Mouse (Mus musculus) cortical plate, adult 2 months (tissue): Measurements from ENCODE around the gene Cab39l.
"Not testable (repeated sequence)": the region's sequence is repeated elsewhere in the genome, so short reads cannot be mapped to it uniquely, and the experiment has no call there.

Experiments
- CTCF ChIP-seq: fragments of 200-500 bp; IDR thresholded peaks from 2 replicates; pipeline ENCODE4 v1.5.1; 2011; ENCODE audit warnings: mild to moderate bottlenecking, control low read depth, low read length; ENCODE audit not compliant: insufficient read depth; ENCODE audit errors: extremely low read depth
- POLR2A ChIP-seq: fragments of 200-500 bp; IDR thresholded peaks from 2 replicates; pipeline ENCODE4 v1.6.1; 2011; ENCODE audit warnings: mild to moderate bottlenecking, low read length, control low read depth; ENCODE audit not compliant: insufficient read depth; ENCODE audit errors: extremely low read depth

DNA sequence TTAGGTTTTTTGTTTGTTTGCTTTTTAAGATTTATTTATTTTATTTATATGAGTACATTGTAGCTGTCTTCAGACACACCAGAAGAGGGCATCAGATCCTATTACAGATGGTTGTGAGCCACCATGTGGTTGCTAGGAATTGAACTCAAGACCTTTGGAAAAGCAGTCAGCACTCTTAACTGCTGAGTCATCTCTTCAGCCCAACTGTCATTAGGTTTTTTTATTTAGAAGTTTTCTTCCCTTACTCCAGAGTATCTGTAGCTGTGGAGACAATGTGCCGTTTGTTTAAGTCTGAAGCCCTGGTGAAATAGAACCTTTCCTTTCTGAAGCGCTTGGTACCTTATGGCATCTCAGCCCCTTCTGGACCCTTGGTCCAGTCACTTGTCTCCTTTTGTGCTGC is 25.8 kb upstream of the Cab39l start:
- TF ChIP-seq CTCF, POLR2A: not testable (repeated sequence)
